Mouse (Mus musculus) thymus, adult 2 months (tissue): ENCODE measurements around the gene Khk.

Experiments
- CTCF ChIP-seq: fragments of 200-500 bp; IDR thresholded peaks from 2 replicates; pipeline ENCODE4 v1.5.1; 2012; ENCODE audit warnings: mild to moderate bottlenecking, control low read depth, low read length, moderate library complexity, borderline replicate concordance; ENCODE audit not compliant: control insufficient read depth, poor library complexity, insufficient read depth; ENCODE audit errors: extremely low read depth
- POLR2A ChIP-seq: fragments of 200-500 bp; IDR thresholded peaks from 2 replicates; pipeline ENCODE4 v1.6.1; 2012; ENCODE audit warnings: mild to moderate bottlenecking, low read length, control low read depth, moderate library complexity; ENCODE audit not compliant: control insufficient read depth, poor library complexity, insufficient read depth; ENCODE audit errors: extremely low read depth

DNA sequence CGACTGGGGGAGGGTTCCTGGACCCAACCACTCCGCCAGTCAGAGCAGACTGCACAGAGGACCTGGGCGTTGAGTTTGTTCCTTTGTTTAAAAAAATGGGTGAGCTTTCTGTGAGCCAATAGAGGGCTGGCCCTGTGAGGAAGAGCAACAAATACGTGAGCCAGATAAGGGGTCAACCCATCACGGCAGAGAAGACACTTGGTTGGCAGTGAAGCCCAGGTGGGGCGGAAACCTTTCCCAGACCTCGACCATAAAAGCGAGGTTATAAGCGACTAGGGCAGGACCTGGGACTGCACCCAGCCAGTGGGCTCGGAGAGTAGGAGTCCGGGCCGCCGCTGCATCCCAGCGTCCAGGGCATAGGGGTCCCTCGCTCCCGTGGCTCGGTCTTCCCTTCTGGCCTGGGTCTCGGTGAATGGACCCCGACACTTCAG, 33.9 kb upstream of the Khk start:
- TF ChIP-seq CTCF (no peak), POLR2A (peak; percentile 87)
